Mouse (Mus musculus): ENCODE measurements around the gene Spen.

- no peak for TF ChIP-seq CTCF (IDR thresholded peaks at IDR 0.05; ENCODE audit: insufficient read depth, low read depth, low read length)
- no peak for TF ChIP-seq POLR2A (IDR thresholded peaks at IDR 0.05; ENCODE audit: insufficient read depth, low read depth, low read length)
Observed at GRCm38 (mm10) chr4:141506893-141507292, 31.5 kb downstream of the Spen start.

All from olfactory bulb, adult 2 months (tissue).